Mouse (Mus musculus): ENCODE measurements at regions not wholly inside any gene's neighbourhood (a gene's known extent, or its start where the extent isn't known, plus 50 kb on each side); places are given as distances from the start of the nearest gene placed in this dataset.

DNA sequence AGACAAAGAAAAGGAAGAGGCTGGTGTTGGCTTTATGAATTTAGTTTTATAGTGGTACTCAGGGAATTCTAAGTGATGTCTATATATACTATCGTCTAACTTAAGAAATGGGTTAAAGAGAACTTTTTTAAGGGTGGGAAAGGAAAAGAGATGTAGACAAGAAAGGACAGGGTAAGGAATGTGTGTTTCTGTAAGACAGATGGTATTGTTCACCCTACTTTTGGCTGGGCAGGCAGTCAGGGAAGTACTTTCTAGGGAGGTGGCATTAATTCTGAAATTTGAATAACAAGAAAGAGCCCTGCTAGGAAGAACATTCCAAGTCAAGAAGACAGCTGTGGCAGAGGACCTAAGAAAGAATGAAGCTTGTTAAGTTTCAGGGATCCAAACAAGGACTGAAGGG is 263.0 kb downstream of the Pik3r1 start:
- DNase-seq: no peak

DNA sequence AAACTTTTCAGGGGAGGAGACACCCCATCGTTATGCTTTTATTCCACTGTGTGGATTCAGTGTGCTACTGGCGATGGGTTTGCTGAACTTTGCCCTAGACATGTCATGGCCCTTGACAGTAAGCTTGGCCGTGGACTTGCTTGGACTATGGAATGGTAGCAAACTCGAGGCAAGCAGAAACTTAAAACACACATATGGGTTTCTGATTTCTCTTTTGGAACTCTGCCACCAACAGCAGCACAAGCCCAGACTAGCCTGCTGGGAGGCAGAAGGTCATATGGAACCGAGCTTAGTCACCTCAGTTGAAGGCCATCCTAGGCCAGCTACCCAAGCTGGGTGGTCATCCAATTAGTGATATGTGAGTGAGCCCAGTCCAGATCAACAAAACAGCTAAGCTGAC is 263.8 kb downstream of the Pik3r1 start:
- peak; percentile 67 for DNase-seq

GRCm38 (mm10) chr13:101501845-101502284 is 266.2 kb downstream of the Pik3r1 start:
- no peak for DNase-seq

- no peak for DNase-seq
Observed at GRCm38 (mm10) chr13:101501061-101501460, 267.0 kb downstream of the Pik3r1 start.

DNA sequence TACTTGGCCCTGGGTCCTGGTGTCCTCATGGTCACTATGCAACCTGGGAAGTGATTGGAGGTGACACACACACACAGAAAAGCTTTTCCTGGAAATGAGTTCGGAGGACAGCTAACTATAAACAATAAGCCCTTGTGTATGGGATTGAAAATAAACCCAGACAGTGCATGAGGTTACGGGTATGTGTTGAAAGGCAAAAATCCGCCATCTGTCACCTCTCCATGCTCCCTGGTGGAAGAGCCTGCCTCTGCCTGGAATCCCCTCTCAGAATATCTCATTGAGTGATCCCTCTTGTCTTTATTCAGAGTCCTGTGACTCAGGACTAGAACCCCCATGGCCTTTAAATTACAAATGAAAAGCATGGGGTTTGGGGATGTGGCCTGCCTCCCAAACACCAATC is 276.2 kb downstream of the Pik3r1 start:
- DNase-seq: no peak

- no peak for DNase-seq
Observed at GRCm38 (mm10) chr13:101490961-101491360, 277.1 kb downstream of the Pik3r1 start.

DNA sequence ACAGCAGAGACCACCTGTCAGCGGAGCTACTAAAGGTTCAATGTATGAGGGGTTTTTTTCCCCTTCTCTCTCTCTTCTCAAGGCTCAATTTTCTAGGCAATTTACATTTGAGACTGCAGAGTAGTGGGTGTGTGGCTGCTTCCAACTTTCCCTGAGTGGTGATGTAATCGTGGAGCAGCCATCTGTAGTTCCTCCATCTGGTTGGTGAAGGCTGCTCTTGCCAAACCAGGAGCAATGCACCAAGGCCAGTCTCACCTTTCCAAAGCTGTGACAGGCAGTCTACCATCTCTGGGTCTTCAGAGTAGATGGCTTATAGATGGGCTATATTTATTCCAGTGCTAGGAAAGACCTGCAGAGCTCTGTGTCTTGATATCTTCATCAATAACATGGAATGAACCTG is 280.4 kb downstream of the Pik3r1 start:
- no peak for DNase-seq

DNA sequence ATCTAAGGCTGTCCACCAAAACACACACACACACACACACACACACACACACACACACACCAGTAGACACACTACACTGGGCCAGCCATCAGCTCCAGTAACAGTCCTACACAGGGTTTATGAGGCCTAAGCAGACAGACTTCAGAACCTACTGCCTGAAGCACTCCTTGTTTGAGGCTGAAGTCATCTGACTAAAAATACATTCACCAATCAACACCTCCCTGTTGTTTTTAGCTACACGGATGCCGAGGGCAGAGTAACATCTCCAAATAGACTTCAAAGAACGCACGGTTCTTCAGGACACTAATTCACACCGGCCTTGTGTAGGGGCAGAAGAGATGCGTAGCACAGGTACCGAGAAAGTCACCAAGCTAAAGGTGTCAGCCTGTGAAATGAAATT is 282.2 kb downstream of the Pik3r1 start:
- no peak for DNase-seq

GRCm38 (mm10) chr13:101483816-101484215 is 284.2 kb downstream of the Pik3r1 start:
- no peak for DNase-seq

GRCm38 (mm10) chr13:101481551-101482184 is 286.3 kb downstream of the Pik3r1 start:
- DNase-seq: no peak

GRCm38 (mm10) chr13:101479297-101479652 is 288.7 kb downstream of the Pik3r1 start:
- no peak for DNase-seq

DNA sequence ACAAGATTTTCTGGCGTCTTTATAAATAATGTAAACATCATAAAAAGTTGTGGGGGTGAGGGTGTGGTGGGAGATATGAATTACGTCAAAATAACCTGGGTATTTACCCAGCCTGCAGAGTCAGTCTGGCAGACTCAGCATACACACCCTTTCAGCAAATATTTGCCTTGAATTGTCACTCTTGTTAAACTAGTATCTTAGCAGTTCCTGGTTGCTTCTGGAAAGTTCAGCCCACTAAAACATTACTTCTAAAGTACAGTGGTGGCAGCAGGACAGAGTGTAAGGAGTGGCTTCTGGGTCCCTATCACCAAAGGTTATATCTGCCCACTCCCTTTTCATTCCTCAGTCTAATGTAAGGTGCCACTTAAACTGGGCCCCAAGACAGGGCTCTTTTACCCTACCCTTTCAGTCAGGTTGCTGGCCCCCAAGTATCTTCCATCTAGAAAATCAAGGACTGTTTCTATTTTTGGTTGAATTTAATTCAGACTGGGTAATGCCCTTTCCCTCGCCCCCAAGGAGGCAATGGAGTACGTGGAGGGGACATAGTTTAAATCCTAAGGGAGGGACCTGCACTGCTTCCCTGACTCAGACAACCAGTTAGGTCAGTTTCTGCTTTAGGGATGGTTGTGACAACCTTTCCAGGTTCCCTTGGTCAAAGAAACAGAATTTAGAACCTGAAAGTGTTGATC is 289.3 kb downstream of the Pik3r1 start:
- no peak for DNase-seq

GRCm38 (mm10) chr13:101473349-101473748 is 294.7 kb downstream of the Pik3r1 start:
- DNase-seq: no peak

DNA sequence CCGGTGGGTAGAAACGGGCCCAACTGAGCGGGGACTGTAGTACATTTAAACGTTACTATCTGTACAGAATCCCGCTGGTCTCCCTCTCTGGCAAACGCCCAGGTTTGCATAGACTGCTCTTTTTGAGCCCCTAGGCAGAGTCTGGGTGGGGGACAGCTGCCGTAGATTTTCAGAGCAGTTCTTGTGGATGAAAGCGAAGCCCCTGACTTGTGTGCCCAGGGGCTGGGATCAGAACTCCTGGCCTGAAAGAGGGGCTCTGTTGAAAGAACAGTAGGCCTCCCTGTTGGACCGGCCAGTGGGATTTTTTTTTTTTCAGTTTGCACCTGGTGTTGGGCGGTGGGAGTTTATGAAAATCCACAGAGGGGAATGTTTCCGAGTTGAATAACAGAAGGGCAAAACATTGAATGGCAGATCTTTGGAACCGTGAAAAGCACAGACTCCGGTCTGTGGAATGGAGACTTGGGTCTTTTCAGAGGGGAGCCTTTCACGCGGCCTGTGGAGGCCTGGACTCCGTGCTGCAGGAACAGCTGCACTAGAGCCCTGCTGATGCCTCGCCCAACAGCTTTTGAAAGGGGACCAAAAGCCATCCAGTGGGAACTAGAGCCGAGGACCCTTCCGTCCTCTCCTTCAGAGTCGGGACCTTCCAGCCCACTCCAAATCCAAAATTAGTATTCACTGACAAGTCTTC is 297.3 kb downstream of the Pik3r1 start:
- no peak for DNase-seq

GRCm38 (mm10) chr13:101465748-101466127 is 302.3 kb downstream of the Pik3r1 start:
- no peak for DNase-seq

GRCm38 (mm10) chr13:101464928-101465747 is 302.9 kb downstream of the Pik3r1 start:
- peak; percentile 37 for DNase-seq

DNA sequence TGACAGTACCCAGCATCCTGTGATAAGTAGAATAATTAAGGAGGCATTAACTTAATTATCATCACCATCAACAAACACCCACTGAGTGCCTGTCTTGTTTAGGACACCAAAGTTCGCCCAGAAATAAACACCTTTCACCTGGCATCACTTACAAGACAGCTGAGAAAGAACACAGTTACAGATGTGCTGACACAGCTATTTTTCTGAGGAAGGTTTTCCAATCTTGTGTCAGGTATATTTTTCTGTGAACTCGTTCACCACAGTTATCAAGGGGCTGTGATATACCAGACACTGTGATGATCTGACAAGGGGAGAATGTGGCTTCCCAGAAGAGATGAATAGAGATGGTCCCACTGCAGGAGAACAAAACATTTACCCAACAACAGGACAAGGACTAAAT is 311.1 kb downstream of the Pik3r1 start:
- no peak for DNase-seq

DNA sequence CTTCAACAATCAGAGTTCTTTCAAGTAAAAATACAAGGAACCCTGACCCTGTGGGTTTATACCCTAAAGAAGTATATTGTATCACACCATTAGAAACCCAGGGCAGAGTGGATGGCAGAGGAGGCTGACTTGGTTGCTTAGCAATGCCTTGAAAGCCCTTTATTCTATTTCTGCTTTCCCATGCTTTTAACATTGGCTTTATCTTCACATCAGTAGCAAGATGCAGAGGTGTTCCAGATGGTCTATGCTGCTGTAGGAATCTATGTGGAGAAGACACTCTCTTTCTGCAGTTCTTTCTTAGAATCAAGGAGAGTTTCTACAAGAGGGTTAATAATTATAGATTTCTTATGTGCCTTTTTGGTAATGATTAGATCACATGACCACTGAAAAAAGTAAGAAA is 313.7 kb downstream of the Pik3r1 start:
- DNase-seq: no peak

- DNase-seq: no peak
Observed at GRCm38 (mm10) chr13:101450501-101450900, 317.5 kb downstream of the Pik3r1 start.

DNA sequence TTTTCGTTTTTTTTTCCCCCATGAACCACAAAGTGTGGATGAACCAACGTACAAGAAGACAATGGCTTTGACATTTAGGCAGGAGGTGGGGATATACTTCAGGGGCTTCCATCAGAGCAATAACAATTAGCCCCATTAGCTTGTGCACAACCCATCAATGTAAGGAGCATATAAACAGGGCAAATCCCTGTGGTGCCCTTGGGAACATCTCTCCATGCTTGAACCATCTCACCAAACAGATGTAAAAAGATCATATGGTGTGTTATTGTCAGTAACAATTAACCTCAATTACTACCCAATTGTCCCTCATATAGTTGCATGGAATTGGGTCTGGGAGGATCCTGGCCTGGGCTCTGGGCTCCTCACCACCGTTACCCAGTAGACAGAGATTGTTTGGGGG is 328.5 kb downstream of the Pik3r1 start:
- DNase-seq: no peak

DNA sequence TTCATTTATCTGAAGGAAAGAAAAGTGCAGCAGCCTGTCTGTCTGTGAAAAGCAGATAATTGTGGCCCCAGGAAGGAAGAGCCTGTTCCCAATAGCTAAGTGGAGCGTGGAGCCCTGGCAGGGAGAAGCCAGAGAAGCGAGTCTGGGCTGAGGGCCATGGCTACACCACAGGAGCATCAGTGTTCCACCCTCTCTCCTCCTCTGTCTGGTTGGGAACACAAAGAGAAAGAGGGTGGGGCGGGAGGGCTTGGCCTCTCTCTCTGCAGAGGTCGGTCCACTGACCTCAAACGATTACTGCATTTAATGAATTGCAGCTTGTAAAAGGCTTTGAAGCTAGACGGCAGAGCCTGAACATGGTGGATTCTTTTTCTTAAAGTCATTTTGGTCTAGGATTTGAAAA is 329.0 kb downstream of the Pik3r1 start:
- DNase-seq: no peak

- no peak for DNase-seq
Observed at GRCm38 (mm10) chr13:101433162-101433561, 334.9 kb downstream of the Pik3r1 start.
